In genomic region chr15:102258581-102259253, GRCm38 (mm10) we compare ENCODE assay signal across 13 mouse cellular contexts. TPM values are rescaled to one million over a fixed set of nuclear protein-coding genes. Genes with fewer than 3 reads are reported as not detected.
DNase-seq lines count a peak whose midpoint lies in the region; ATAC-seq and TF ChIP-seq lines count a peak whose summit lies in the region.
"Had no signal": no experiment of that assay in that cellular context is flagged by ENCODE, and none has a peak within 500 bp of the region (broad histone marks: within the 10 kb centered on the region; RNA-seq: fewer than 3 reads in every experiment).

No protein-coding gene starts in this region.

- DNase-seq in gastrocnemius, adult 2 months: peak; percentile 34
- DNase-seq in gastrocnemius, postnatal 10 days: no peak
- DNase-seq in kidney, adult 9 months: no peak
- DNase-seq in MN1 (ENCODE audit: low spot score): peak; percentile 64
- no peak for DNase-seq in spleen, postnatal 4 days (ENCODE audit: low spot score in 2 of 2)
- DNase-seq in Muller cell, postnatal 12 days (ENCODE audit: inconsistent ontology term): no peak
- DNase-seq: adrenal gland, postnatal 25 days had no signal

- peak overlapping the region; percentile 88 for H3K27ac ChIP-seq in gastrocnemius, adult 2 months
- peak overlapping the region; percentile 37; the same call in 1 of the 2 replicates for H3K27ac ChIP-seq in kidney, embryonic 16.5 days (ENCODE audit: low read length)
- peak overlapping the region; percentile 100 for H3K27ac ChIP-seq in limb, embryonic 13.5 days

- no peaks in the 10 kb centered on the region for H3K9me3 ChIP-seq in kidney, embryonic 16.5 days (ENCODE audit: low read length)
- H3K9me3 ChIP-seq in limb, embryonic 13.5 days: no peaks in the 10 kb centered on the region
- H3K9me3 ChIP-seq: megakaryocyte, embryonic 14.5 days had no signal

- intact Hi-C loops in gastrocnemius, adult 2 months (cut with DNase I): no loop called here

- TF ChIP-seq CTCF in gastrocnemius, adult 2 months (IDR thresholded peaks at IDR 0.05): no peak

- peak overlapping the region; percentile 27; the same call in 1 of the 2 replicates for H3K9ac ChIP-seq in kidney, embryonic 16.5 days (replicated peaks; ENCODE audit: low read length)
- H3K9ac ChIP-seq in limb, embryonic 13.5 days: peak overlapping the region; percentile 39

- H3K4me1 ChIP-seq in kidney, embryonic 16.5 days (ENCODE audit: insufficient read depth, low read length): peaks cover 44% of the 10 kb centered on the region
- H3K4me1 ChIP-seq in limb, embryonic 13.5 days: peaks cover 69% of the 10 kb centered on the region

- 29% methylated on average over 11 of the region's 11 CpGs for WGBS in kidney, embryonic 16.5 days
- WGBS in limb, embryonic 13.5 days: 5% methylated on average over 11 of the region's 11 CpGs

- peak overlapping the region; percentile 92; the same call in 1 of the 2 replicates for H3K4me2 ChIP-seq in kidney, embryonic 16.5 days (replicated peaks; ENCODE audit: low read depth, low read length)
- H3K4me2 ChIP-seq in limb, embryonic 13.5 days (replicated peaks): peak overlapping the region; percentile 91

- no peak for ATAC-seq in kidney, embryonic 16.5 days (ENCODE audit: low FRiP score, low TSS enrichment)
- peak; percentile 34 for ATAC-seq in limb, embryonic 13.5 days (ENCODE audit: low FRiP score, low read depth)

- no peaks in the 10 kb centered on the region for H3K36me3 ChIP-seq in kidney, embryonic 16.5 days (ENCODE audit: insufficient read depth, low read length)
- peaks cover 12% of the 10 kb centered on the region for H3K36me3 ChIP-seq in limb, embryonic 13.5 days

- no peaks in the 10 kb centered on the region for H3K27me3 ChIP-seq in kidney, embryonic 16.5 days (ENCODE audit: insufficient read depth, low read length)
- no peaks in the 10 kb centered on the region for H3K27me3 ChIP-seq in limb, embryonic 13.5 days

- H3K4me3 ChIP-seq in gastrocnemius, adult 2 months: peak overlapping the region; percentile 72
- H3K4me3 ChIP-seq in kidney, embryonic 16.5 days (ENCODE audit: low read length): no peak overlapping the region
- peak overlapping the region; percentile 87 for H3K4me3 ChIP-seq in limb, embryonic 13.5 days

RNA-seq across cellular contexts. Expression of gene Rarg, which starts 1.4 kb away (rescaled TPM):
- 10 to 100 TPM in 1 of 2 experiments, 1 to 10 TPM in 1; 9.9 to 11.9 TPM for total RNA-seq in gastrocnemius, adult 2 months (2021)
- total RNA-seq in gastrocnemius, postnatal 10 days (2021): 10 to 100 TPM; 12.4 to 22.2 TPM
- polyA plus RNA-seq in kidney, embryonic 16.5 days (2015; fragmentation: Nextera tagmentation; extraction: Ambion mirVana): 31.9 and 35.4 TPM in 2 replicates
- 131 and 145 TPM in 2 replicates for polyA plus RNA-seq in limb, embryonic 13.5 days (2015; fragmentation: Nextera tagmentation; extraction: Ambion mirVana)

RNA-seq across cellular contexts. Expression of gene Gm9918, which starts 11.6 kb away (rescaled TPM):
- not detected for total RNA-seq in gastrocnemius, adult 2 months (2021)
- not detected for total RNA-seq in gastrocnemius, postnatal 10 days (2021)
- 0.36 and 0.89 TPM in 2 replicates for polyA plus RNA-seq in kidney, embryonic 16.5 days (2015; fragmentation: Nextera tagmentation; extraction: Ambion mirVana)
- polyA plus RNA-seq in limb, embryonic 13.5 days (2015; fragmentation: Nextera tagmentation; extraction: Ambion mirVana): 1.1 and 1.3 TPM in 2 replicates
- total RNA-seq: CH12.LX; hematopoietic stem cell, adult 5-6 weeks; left cerebral cortex, adult 18-20 months had no signal

RNA-seq across cellular contexts. Expression of gene Mfsd5, which starts 20.5 kb away (rescaled TPM):
- 10 to 100 TPM; 14.2 TPM for total RNA-seq in gastrocnemius, adult 2 months (2021)
- total RNA-seq in gastrocnemius, postnatal 10 days (2021): 10 to 100 TPM; 16.1 to 17.6 TPM
- polyA plus RNA-seq in kidney, embryonic 16.5 days (2015; fragmentation: Nextera tagmentation; extraction: Ambion mirVana): 76.5 and 78.8 TPM in 2 replicates
- 64.7 and 65.8 TPM in 2 replicates for polyA plus RNA-seq in limb, embryonic 13.5 days (2015; fragmentation: Nextera tagmentation; extraction: Ambion mirVana)

RNA-seq across cellular contexts. Expression of gene Itgb7, which starts 27.0 kb away (rescaled TPM):
- total RNA-seq in gastrocnemius, adult 2 months (2021): 1 to 10 TPM; 1.2 to 1.3 TPM
- total RNA-seq in gastrocnemius, postnatal 10 days (2021): 1 to 10 TPM in 1 of 2 experiments, under 1 TPM in 1; 0.59 to 1.3 TPM
- polyA plus RNA-seq in kidney, embryonic 16.5 days (2015; fragmentation: Nextera tagmentation; extraction: Ambion mirVana): 1.4 and 1.9 TPM in 2 replicates
- polyA plus RNA-seq in limb, embryonic 13.5 days (2015; fragmentation: Nextera tagmentation; extraction: Ambion mirVana): 3.2 and 3.5 TPM in 2 replicates

RNA-seq across cellular contexts. Expression of gene Espl1, which starts 37.3 kb away (rescaled TPM):
- under 1 TPM; 0.06 to 0.31 TPM for total RNA-seq in gastrocnemius, adult 2 months (2021)
- total RNA-seq in gastrocnemius, postnatal 10 days (2021): 1 to 10 TPM; 5.3 to 7.8 TPM
- 31.4 and 33.6 TPM in 2 replicates for polyA plus RNA-seq in kidney, embryonic 16.5 days (2015; fragmentation: Nextera tagmentation; extraction: Ambion mirVana)
- polyA plus RNA-seq in limb, embryonic 13.5 days (2015; fragmentation: Nextera tagmentation; extraction: Ambion mirVana): 23.7 and 32.2 TPM in 2 replicates

Comparison
In these comparisons a context has a peak if more than half of its experiments do, and no peak if none do; other contexts are left out.
1. DNase-seq: peak in gastrocnemius, adult 2 months (single experiment) and MN1 (single experiment); none in gastrocnemius, postnatal 10 days (single experiment), kidney, adult 9 months (single experiment), spleen, postnatal 4 days (0 of 2) and Muller cell, postnatal 12 days (single experiment).
2. H3K27ac ChIP-seq: peak in every context shown above with its lines; median percentile 100 in limb, embryonic 13.5 days; 88 in gastrocnemius, adult 2 months; 37 in kidney, embryonic 16.5 days.